Mouse (Mus musculus) brain, embryonic 18.5 days (tissue): Measurements from ENCODE around the gene Gnb1.
A peak's percentile ranks its signal among the peaks of the same experiment; 100 is the strongest.
"Not testable (repeated sequence)": the region's sequence is repeated elsewhere in the genome, so short reads cannot be mapped to it uniquely, and the experiment has no call there.

ENCODE experiments used
- DNase-seq: peaks from one replicate; pipeline ENCODE4 v3.0.0-alpha.2; 2012; ENCODE audit warnings: low read depth, low spot score

The Gnb1 gene

GRCm38 (mm10) chr4:155552917-155553532 lies 61.9 kb downstream of the Gnb1 start:
- DNase-seq: no peak

DNA sequence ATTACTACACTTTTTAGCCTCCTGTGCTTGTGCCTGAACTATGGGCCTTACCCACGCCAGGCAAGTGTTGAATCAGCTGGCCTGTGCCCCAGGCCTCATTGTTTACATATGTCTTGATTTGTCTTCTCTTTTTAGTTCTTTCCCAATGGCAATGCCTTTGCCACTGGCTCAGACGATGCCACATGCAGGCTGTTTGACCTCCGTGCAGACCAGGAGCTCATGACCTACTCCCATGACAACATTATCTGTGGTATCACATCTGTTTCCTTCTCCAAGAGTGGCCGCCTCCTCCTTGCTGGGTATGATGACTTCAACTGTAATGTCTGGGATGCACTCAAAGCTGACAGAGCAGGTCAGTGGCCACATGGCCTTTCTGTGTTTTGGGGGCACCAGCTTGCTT lies 63.7 kb downstream of the Gnb1 start:
- DNase-seq: no peak

DNA sequence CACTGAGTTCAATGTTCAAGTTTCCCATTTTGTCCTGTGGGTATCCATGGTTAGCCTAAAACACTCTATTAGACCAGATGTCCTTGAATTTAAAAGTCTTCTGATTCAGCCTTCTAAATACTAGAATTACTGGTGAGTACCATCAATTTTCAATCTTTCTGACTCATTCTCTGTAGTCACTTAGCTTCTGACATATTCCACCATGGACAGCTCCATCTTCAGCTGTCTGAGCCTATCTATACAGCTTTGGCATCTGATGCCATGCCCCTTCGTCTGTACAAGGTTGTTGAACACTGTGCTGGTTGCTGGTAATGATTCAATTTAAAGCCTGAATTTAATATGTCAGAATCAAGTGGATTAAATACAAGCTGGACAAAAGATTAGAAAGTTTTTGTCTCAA lies 64.3 kb downstream of the Gnb1 start:
- DNase-seq: no peak

- no peak for DNase-seq
Observed at GRCm38 (mm10) chr4:155559454-155559853, 68.3 kb downstream of the Gnb1 start.

DNA sequence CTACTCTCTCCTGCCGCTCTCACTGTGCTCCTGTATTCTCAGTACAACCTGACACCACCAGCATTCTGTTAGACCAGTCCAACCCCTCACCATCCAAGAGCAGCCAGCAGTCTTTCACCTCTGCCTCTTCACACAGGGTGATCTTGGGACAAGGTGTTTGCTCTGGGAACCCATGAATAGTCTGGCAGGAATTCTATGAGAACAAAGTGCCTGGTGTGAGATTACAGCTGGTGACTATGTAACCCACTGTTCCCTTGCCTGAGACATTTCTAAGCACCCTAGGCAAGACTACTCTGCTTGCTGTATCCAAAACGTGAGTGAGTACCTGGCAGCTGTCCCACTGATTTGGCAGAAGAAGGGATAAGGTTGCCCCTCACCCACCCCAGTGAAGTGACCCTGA lies 69.8 kb downstream of the Gnb1 start:
- DNase-seq: no peak

DNA sequence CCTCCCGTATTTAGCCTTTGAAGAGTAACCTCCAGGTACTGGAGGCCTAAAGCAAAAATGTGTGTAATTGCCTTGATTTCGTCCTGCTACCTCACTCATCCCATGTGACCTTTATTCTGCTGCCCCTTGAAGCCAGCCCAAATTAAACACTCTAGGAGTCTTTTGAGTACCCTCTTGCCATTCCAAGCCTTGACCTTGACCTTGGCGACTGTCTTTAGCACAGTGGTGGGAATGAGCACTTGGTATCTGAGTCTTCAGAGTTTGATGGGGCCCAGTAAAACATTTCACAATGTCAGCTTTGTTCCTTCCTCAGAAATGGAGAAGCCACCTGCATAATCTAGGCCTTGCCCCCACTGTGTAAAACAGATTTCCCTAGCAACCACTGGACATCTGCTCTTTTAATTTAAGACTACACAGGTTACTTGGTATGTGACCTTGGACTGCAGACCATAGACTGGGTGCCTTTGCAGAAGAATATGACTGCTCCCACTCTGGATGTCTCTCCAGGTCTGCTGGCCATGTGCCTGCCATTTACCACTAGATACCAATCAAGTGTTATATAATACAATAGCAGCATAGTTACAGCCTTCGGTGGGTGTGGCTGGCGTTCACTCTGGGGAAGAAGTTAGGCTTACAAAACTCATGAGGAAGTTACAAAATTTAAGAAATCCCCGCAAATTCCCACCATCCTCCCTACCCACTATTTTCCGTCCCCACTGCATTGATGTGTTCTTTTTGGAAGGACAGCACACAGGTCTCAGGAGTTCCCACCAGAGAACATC lies 70.7 kb downstream of the Gnb1 start, which contains the start of gene Nadk:
TSS of gene Nadk (plus strand) at position 718 of the 782 bp plus-strand sequence.
- DNase-seq: no peak

DNA sequence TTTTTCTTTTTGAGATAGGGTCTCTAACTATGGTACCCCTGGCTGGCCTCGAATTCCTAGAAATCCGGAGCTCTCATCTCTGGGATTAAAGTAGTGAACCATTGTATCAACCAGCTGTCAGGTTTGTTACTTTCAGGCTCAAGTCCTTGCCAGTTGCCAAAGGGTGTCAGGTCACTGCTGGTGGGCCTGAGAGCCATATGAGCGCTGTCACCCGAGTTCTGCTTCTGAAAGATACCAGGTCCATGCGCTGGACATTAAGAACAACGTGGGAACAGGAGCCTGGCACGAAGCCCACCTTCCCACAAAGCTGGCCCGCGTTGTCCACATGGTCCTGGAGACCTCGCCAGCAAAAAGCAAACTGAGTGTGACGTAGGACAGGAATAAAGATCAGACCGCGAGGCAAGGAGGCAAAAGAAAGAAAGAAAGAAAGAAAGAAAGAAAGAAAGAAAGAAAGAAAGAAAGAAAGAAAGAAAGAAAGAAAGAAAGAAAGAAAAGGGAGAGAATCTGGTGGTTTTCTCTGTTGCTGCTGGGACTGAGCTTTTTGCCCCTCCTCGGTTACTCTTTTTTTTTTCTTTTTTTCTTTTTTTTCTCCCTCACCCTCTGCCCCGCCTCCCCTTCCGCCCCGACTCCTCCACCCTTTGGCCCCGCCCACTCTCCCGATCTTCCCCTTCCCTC lies 71.7 kb downstream of the Gnb1 start:
- DNase-seq: no peak

DNA sequence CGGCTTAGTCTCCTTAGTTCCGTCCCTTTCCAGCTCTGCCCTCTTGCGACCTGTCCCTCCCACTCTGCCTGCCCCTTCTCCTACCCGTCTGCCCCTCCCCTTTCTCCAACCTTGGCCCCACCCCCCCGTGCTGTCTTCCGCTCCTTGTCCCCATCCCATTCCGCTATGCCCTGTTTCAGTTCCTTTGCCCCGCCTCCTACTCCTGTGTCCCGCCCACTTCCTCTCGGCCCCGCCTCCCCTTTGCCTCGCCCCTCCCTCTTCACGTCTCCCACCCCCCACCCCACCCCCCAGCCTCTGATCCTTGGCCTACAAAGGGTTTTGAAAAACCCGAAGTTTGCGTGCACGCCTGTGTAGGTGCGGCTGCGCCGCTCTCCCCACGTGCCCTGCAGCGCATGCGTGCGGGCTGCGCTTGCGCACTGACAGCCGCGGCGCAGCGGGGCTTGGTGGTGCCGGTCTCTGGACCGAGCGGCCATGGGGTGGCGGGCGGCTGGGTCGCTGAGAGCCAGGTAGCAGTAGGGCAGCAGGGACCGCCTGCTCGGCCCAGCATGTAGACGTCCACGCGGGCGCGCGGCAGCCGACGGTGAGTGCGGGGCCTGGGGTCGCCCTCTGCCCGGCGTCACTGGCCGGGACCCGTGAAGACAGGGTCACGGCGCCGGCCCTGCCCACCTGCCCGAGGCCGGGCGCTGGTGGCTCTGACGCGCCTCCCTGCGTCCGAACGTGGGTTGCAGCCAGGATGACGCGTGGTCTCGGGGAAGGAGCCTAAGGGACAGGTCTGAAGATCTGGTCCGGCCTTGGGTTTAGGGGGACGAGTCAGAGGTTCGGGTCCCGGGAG lies 72.5 kb downstream of the Gnb1 start:
- DNase-seq: peak; percentile 92

DNA sequence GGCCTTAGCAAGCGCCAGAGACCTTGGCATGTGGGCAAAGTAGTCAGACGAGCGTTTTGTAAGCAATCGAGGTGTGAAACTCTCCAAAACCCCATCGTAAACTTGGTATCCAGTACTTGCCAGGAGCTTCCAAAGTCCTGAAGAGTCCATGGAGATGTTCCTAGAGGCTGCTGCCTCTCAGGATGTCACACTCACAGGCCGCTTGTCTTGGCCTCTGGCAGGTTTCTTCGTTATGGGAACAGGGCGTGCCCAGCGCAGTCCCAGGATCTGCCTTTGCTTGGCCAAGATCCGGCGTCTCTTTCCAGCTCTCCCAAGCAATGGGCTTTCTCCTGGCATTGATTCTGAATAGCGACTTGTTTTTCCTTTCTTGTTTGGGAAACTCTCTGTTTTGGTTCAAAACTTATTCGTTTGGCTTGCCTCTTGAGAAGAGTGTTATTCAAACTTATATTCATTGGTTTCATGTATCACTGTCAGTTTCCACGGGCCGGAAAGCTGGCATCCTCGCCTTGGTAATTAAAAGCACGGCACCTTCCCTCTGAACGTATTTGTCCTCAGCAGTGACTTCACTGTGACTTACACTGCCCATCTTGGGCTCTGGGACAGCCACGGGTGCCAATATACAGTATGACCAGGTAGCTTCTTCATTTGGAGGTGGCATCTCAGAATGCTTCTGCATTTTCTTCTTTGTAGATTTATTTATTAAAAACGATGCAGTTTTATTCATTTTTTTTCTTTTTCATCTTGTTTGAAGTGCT lies 73.3 kb downstream of the Gnb1 start:
- DNase-seq: no peak

GRCm38 (mm10) chr4:155566555-155566954 lies 75.4 kb downstream of the Gnb1 start:
- DNase-seq: no peak

- no peak for DNase-seq
Observed at GRCm38 (mm10) chr4:155568170-155568569, 77.0 kb downstream of the Gnb1 start.

GRCm38 (mm10) chr4:155568632-155569370 lies 77.6 kb downstream of the Gnb1 start:
- no peak for DNase-seq

GRCm38 (mm10) chr4:155569818-155570217 lies 78.7 kb downstream of the Gnb1 start:
- DNase-seq: no peak

DNA sequence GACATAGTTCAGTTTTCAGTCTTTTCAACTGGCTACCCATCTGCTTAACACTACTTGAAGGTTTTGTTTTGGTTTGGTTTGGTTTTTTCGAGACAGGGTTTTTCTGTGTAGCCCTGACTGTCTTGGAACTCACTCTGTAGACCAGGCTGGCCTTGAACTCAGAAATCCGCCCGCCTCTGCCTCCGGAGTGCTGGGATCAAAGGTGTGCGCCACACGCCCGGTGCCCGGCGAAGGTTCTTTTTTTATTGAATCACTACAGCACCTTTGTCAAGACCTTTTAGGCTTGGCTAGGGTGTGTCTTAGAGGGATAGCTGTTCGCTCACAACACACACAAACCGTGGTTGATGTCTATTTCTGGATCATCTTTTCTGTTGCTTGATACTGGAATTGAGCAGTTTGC lies 79.2 kb downstream of the Gnb1 start:
- not testable (repeated sequence) for DNase-seq

DNA sequence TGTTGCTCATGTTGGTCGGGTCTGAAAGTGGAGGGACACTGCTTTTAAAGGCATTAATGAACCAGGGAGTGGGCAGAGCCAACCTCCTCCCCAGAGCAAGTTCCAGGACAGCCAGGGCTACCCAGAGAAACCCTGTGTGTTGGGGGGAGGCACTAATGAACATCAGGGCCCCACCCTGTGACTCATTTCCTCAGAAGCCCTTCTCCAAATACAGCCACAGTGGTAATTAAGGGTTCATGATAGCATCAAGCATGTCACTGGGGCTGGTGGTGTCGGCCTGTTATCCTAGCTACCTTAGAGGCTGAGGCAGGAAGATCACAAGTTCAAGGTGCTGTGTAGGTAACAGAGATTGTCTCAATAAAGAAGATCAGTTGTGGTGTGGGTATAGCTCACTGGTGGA lies 80.3 kb downstream of the Gnb1 start:
- DNase-seq: no peak

- no peak for DNase-seq
Observed at GRCm38 (mm10) chr4:155573155-155573554, 82.0 kb downstream of the Gnb1 start.

DNA sequence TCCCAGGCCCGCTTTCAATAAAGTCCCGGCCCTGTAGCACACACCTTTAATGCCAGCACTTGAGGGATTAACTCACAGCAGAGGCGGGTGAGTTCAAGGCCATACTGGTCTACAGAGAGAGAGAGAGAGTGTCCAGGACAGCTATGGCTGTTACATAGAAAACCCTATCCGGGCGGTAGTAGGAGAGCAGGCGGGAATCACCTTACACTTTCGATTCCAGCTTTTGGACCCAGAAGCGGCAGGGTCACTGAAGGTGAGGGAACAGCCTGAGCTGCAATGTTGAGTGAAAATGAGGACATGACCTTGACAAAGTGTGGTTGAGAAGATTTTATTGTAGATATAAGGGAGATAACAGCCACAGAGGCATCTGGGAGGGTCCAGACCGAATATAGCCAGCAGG lies 82.7 kb downstream of the Gnb1 start:
- DNase-seq: no peak

- no peak for DNase-seq
Observed at GRCm38 (mm10) chr4:155574931-155575330, 83.8 kb downstream of the Gnb1 start.

GRCm38 (mm10) chr4:155575521-155575920 lies 84.4 kb downstream of the Gnb1 start:
- DNase-seq: no peak

DNA sequence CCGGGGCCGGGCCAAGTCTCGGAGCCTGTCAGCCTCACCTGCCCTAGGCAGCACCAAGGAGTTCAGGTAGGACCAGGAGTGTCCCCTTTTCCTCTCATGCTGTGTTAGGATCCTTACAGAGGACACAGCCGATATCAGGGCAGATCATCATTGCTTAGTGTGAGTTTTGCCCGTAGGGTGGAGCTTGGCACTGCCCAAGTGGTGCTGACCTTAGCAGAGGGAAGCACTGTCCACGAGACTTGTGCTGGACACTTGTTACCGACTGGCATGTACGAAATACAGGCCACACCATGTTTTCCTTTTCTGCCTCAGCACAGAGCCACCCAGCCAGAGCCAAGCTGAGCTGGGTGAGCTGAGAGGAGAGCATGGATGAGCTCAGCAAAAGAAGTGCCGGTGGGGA lies 86.0 kb downstream of the Gnb1 start:
- no peak for DNase-seq
